Mouse (Mus musculus) heart, adult 8-10 months (tissue): ENCODE measurements around the gene Mical3. TPM values are rescaled to one million over a fixed set of nuclear protein-coding genes. Genes with fewer than 3 reads are reported as not detected.
A peak's percentile ranks its signal among the peaks of the same experiment; 100 is the strongest.

Experiments
- DNase-seq: peaks from one replicate; pipeline ENCODE4 v3.0.0; 2022; ENCODE audit warnings: low spot score
- total RNA-seq, 4 experiments: library from RNA; stranded (reverse); gene quantifications; 2 replicates each; pipeline ENCODE4 v1.2.4; 2022

Mical3 gene
- total RNA-seq, 4 experiments from 2014 or later, result 112 to 130 (median 120) TPM

GRCm38 (mm10) chr6:121014339-121014738, 116.5 kb downstream of the Mical3 start:
- DNase-seq, result peak; percentile 51

GRCm38 (mm10) chr6:121013750-121014149, 117.0 kb downstream of the Mical3 start:
- DNase-seq, result peak; percentile 57

GRCm38 (mm10) chr6:121011709-121012108, 119.1 kb downstream of the Mical3 start:
- DNase-seq, result no peak

- no peak for DNase-seq
These were observed 121.1 kb downstream of the Mical3 start for GRCm38 (mm10) chr6:121009651-121010050.

- no peak for DNase-seq
These were observed 125.8 kb downstream of the Mical3 start for GRCm38 (mm10) chr6:121004959-121005358.

GRCm38 (mm10) chr6:121002952-121003351, 127.8 kb downstream of the Mical3 start:
- DNase-seq, result no peak

- peak; percentile 55 for DNase-seq
These were observed 130.8 kb downstream of the Mical3 start for GRCm38 (mm10) chr6:120999860-121000526.

GRCm38 (mm10) chr6:120999087-120999486, 131.7 kb downstream of the Mical3 start:
- DNase-seq, result no peak

- DNase-seq, result no peak
These were observed 134.2 kb downstream of the Mical3 start for GRCm38 (mm10) chr6:120996607-120997006.

- no peak for DNase-seq
These were observed 135.3 kb downstream of the Mical3 start for GRCm38 (mm10) chr6:120995541-120995940.

GRCm38 (mm10) chr6:120991857-120992256, 138.9 kb downstream of the Mical3 start:
- no peak for DNase-seq

GRCm38 (mm10) chr6:120987571-120988084, 143.2 kb downstream of the Mical3 start:
- DNase-seq, result peak; percentile 78

- peak; percentile 44 for DNase-seq
These were observed 143.6 kb downstream of the Mical3 start for GRCm38 (mm10) chr6:120987164-120987563.

GRCm38 (mm10) chr6:120986172-120986571, 144.6 kb downstream of the Mical3 start:
- DNase-seq, result no peak

- peak; percentile 26 for DNase-seq
These were observed 148.5 kb downstream of the Mical3 start for GRCm38 (mm10) chr6:120982314-120982713.

- no peak for DNase-seq
These were observed 149.3 kb downstream of the Mical3 start for GRCm38 (mm10) chr6:120981537-120981936.

GRCm38 (mm10) chr6:120978019-120978621, 152.7 kb downstream of the Mical3 start:
- DNase-seq, result no peak

GRCm38 (mm10) chr6:120976991-120977390, 153.8 kb downstream of the Mical3 start:
- DNase-seq, result no peak

- no peak for DNase-seq
These were observed 154.7 kb downstream of the Mical3 start for GRCm38 (mm10) chr6:120976097-120976496.

- DNase-seq, result peak; percentile 83
These were observed 158.8 kb downstream of the Mical3 start for GRCm38 (mm10) chr6:120971797-120972590.

GRCm38 (mm10) chr6:120970939-120971796, 159.6 kb downstream of the Mical3 start:
- DNase-seq, result no peak
